Mouse (Mus musculus): ENCODE measurements at regions not wholly inside any gene's neighbourhood (a gene's known extent, or its start where the extent isn't known, plus 50 kb on each side); places are given as distances from the start of the nearest gene placed in this dataset.
"Not testable (repeated sequence)": the region's sequence is repeated elsewhere in the genome, so short reads cannot be mapped to it uniquely, and the experiment has no call there.

GRCm38 (mm10) chr7:29639591-29639990 lies 87.2 kb downstream of the Catsperg2 start:
- not testable (repeated sequence) for DNase-seq (ENCODE audit: low spot score)

DNA sequence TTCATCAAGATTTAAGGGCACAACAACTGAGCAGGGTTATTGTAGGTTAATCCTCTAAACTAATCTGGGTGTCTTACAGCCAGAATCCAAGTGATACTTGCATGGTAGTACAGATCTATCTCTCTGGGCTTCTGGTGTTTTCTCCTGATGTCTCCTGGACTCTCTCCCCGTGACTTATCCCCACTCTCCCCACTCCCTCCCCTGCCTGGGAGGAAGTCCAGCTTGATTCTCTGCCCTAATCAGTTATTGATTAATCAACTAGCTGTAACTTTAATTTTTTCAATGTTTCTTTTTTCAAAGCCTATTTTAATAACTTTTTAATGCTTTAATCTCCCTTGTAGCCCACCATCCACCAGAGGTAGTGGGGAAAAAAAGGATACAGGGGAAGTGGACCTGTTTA lies 83.9 kb upstream of the Sipa1l3 start:
- DNase-seq (ENCODE audit: low spot score), result no peak

GRCm38 (mm10) chr7:29601337-29601736 lies 82.9 kb upstream of the Sipa1l3 start:
- no peak for DNase-seq (ENCODE audit: low spot score)

DNA sequence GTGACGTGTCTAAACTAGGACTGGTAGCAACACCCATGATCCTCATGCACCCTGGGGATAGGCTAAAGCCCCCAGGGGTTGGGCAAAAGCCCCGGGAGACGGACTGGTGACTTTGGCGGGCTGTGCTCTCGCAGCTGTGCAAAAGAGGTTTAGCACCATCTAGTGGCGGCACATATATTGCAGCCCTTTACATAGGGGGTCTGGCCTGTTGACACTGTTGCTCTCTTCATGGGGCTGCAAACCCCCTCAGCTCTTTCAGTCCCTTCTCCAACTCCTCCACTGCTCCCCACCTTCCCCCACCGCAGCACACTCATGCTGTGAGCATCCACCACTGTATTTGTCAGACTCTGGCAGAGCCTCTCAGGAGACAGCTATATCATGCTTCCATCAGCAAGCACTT lies 78.8 kb upstream of the Sipa1l3 start:
- peak; percentile 68 for DNase-seq (ENCODE audit: low spot score)

- no peak for DNase-seq (ENCODE audit: low spot score)
These were observed 59.7 kb upstream of the Sipa1l3 start for GRCm38 (mm10) chr7:29578128-29578527.

- no peak for DNase-seq (ENCODE audit: low spot score)
These were observed 57.2 kb upstream of the Sipa1l3 start for GRCm38 (mm10) chr7:29575606-29576005.

Measured in embryo, embryonic 10.5 days (tissue).